Mouse (Mus musculus): ENCODE data around the gene Col19a1.
"Not testable (repeated sequence)": the region's sequence is repeated elsewhere in the genome, so short reads cannot be mapped to it uniquely, and the experiment has no call there.

Col19a1 gene

DNA sequence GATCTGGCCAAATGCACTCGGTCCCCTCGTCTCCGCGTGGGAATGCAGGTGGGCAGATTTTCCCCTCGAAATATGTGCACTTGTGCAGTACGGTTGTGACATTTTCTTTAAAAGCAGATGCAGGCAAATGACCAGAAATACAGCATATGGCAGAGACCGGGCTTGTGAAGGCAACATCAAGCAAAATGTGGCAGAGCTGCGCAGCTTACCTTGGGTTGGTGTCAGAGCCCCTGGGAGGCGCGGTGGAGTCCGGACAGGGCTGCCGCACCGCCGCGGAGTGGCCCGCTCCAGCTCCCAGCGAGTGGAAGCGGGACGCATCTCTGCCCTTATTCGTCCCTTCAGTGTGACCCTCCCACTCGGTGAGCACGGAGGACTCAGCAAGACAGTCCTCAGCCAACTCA lies at the start of gene Col19a1:
TSS of gene Col19a1 (minus strand) at position 332 of the 401 bp plus-strand sequence.
- DNase-seq (ENCODE audit: low read depth, low spot score): peak; percentile 1

DNA sequence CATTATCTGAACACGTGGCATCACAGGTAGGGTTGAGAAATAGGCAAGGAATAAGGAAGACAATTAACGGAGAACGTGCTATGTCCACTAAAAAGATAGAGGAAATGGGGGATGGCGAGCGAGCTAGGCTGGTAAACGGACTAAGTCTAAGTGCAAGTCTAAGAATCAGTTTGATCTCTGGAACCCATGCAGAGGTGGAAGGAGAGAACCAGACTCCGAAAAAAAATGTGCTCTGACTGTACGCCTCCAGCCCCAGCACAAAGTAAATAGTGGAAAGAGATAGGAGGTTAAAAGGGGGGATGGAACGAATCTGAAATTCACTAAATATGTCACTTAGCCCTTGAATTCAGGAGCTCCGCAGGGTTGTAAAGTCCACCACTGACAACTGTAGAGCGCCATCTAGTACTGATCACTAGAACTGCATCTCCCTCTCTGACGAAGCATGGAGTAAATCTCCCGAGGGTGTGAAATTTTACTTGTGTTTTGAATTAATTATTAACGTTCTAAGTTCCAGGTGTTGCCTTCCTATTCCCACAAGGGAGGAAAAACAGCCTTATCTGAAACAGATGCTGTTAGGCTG lies 46.4 kb upstream of the Col19a1 start:
- DNase-seq (ENCODE audit: low read depth, low spot score): no peak

DNA sequence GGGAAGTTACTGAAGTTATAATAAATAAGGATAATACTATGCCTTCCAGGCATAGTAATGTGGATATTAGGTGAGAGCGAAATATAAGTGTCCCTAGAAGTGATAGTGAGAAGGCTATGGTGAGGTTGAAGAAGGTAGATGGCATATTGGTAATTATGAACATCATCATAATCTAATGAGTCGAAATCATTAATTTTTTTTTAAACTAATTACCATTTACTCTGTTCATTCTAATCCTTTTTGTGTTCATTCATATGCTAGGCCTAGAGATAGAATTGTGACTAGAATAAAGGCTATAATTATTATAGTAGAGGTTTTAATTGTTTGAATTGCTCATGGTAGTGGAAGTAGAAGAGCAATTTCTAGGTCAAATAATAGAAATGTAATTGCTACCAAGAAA lies 25.3 kb upstream of the Col19a1 start:
- DNase-seq (ENCODE audit: low read depth, low spot score): not testable (repeated sequence)

DNA sequence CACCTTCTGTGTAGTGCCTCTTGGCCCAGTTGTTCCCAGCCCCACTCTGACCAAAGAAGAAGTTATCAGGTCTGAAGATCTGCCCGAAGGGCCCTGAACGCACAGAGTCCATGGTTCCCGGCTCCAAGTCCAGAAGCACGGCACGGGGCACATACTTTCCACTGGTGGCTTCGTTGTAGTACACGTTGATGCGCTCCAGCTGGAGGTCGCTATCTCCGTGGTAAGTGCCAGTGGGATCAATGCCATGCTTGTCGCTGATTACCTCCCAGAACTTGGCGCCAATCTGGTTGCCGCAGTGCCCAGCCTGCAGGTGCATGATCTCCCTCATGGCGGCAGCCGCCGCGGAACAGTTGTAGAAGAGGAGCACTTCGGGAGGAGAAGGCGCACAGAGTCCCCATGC lies 7.8 kb upstream of the Col19a1 start:
- no peak for DNase-seq (ENCODE audit: low read depth, low spot score)

DNA sequence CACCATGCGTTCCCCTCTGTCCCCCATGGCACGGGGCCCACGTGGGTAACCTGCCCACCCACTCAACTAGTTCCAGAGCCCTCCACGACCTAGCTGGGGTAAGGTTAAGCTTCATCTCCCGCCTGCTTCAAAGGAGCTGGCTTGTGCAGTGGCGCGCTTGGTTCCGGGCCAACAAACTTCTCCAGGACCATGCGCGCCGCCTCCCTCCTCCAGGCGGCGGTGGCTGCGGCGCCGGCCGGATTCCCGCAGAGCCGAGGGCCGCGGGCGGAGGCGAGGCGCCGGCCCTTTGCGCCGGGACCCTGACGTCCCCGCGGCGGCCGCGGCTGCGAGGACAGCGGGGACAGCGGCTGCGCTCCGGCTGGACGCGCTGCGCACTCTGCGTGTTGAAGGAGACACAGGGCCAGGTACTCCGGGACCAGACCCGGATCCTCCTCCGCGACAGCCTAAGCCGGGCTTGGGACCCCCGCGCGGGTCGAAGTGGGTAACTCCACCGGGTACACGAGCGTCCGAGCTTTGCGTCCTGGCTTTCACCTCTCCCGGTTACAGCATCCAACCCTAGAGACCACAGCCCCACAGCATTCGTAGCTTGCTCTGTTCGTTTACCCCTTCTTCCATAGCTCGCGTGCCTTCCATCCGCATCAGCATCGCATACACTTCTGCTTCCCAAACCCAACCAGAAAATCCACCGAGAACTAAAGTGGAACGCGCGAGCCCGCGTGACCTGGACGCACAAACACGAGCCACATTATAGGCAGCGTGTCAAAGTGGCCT lies 717 bp downstream of the Col19a1 start:
- DNase-seq (ENCODE audit: low read depth, low spot score): no peak

DNA sequence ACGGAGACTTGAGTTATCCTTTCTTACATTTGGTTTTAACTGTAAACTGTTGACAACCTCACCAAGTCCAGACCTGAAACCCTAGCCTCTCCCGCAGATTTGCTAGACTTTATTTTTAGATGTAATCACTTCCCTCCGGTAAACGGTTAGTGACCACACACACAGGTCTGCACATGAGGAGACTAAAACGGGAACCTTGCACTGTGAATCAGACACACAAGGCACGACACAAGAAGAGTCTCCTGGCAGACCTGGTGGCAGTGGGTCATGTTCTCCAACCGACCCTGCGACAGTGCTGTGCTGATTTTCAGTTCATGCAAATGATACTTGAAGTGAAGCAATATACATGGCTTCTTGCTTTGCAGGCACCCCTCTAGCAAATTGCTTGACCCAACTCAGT lies 14.7 kb downstream of the Col19a1 start:
- DNase-seq (ENCODE audit: low read depth, low spot score): no peak

DNA sequence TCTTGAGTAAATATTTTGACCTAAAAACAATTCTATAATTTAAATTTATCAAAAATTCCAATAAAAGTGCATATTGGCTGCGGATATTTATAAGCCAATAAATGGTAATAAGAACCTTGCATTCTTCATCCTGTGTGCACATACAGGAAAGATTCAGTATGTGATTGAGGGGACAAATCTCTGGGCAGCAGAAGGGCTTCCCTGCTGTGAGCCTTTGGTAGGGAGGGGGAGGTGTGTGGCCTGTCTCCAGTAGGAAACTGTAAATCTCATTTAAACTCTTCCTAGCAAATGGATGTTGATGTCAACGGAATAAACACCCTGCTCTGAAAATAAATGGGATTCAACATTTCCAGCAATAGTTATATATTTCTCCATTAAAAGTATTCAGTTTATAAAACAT lies 23.2 kb downstream of the Col19a1 start:
- no peak for DNase-seq (ENCODE audit: low read depth, low spot score)

DNA sequence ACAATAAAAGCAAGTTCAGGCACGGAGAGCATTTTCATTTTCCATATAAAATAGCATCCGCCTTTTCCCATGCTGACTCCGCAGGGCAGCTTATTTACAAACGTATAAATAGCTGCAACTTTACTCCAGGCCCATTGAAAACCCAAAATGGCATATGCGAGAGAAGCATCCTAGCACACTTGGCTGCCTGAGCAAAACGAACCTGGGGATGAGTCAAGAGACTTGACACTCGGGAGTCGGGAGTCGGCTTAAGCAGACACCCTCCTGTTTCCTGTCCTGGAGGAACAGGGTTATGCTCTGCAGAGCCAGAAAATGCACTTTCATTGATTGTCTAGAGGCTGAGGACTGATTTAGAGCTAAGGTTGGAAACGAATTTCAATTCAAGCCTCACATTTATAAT lies 29.3 kb downstream of the Col19a1 start:
- no peak for DNase-seq (ENCODE audit: low read depth, low spot score)

DNA sequence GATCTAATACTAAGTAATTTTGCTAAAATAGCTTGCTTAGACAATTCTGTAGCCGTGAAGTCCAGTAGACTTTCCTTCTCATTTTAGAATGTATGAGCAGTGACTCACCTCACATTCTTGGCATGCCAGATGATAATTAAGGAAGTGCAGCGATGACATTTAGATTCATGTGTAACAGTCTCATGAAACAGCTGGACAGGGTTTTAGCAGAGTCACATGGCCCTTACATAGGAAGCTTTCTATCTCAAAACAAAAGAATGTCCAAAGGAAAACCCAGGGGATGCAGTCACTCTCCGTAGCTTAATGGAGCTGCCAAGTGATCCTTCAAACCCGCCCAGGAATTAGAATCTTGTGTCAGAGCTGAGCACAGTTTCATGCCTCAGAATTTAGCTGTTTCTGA lies 33.8 kb downstream of the Col19a1 start:
- no peak for DNase-seq (ENCODE audit: low read depth, low spot score)

DNA sequence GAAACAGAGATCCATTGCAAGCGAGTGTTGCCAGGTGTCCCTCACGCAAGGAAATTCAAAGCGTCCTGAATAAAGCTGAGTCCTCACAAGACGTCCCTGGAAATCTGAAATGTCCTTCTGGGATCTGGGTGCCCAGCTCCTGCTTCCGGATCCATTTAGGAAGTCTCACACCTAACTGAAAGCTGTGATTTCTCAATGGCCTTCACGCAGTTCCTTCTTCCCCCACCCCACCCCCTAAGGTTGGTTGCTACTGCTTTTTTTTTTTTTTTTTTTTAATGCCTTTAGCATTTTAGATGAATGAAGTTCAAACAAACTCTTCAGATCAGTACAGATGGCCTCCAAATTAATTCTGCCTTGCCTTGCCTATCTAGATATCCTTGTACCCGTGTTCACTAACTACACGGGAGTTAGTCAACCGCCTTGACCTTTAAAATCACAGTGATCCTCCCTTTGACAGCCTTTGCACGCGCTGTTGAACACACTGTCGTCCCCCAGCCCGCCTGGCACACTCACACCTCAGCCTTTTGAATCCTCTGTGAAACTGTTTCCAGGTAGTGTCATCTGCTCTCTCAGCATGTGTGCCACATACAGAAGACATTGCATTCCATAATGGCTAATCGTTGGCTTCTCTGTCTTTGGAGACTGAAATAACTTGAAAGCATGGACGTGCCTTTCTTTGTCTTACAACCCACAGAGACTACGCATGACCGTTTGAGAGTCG lies 36.6 kb downstream of the Col19a1 start:
- no peak for DNase-seq (ENCODE audit: low read depth, low spot score)

DNA sequence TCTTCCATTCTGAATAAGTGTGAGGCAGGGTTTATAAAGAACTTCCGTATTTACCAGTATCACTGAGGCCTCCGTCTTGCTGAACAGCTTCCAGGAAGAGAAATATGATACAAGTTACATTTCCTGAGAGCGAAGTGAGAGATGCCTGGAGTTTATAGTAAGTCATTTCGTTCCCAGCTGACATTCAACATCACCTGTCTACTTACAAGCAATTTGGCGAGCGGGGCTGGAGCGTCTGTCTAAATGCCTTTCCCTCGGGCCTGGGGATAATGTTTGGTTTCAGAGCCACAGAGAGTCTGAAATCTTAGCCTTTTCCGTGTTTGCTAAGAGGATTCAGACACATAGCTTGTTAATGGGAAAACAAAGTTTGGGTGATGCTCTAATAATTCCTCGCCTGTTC lies 37.2 kb downstream of the Col19a1 start:
- DNase-seq (ENCODE audit: low read depth, low spot score): no peak

DNA sequence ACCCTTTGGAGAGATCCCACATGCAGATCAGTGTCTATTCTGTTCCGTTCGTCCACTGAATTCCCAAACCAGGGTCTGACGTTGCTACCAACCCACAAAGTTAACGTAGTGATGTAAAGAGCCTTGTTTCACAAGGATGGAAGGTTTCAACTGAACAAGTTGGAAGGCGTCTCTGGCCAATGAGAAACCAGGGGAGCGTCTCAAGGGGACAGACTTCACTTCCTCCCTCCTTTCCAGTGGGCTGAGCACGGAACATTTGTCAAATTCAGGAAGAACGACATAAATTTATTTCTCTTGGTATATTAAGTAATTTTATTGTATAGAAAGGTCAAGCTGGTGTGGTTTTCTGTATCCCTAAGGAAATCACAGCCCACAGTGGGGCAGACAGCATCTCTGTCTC lies 38.2 kb downstream of the Col19a1 start:
- no peak for DNase-seq (ENCODE audit: low read depth, low spot score)

DNA sequence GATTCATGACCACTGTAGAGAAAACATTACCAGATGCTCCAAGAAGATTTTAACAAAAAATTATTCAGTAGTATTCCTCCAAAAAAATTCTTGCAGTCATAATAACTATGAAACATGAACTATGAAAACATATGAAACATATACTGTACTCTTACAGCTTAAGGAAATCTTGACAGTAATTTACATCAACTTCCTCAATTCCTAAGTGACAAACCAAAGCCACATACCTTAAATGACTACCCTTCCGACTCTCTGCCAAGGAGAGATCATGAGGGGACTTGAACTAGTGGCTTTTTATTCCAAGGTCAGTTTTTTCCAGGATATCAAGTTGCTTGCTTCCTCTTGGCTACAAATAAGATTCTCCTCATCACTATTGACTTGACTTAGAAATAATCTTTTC lies 39.7 kb downstream of the Col19a1 start:
- DNase-seq (ENCODE audit: low read depth, low spot score): no peak

DNA sequence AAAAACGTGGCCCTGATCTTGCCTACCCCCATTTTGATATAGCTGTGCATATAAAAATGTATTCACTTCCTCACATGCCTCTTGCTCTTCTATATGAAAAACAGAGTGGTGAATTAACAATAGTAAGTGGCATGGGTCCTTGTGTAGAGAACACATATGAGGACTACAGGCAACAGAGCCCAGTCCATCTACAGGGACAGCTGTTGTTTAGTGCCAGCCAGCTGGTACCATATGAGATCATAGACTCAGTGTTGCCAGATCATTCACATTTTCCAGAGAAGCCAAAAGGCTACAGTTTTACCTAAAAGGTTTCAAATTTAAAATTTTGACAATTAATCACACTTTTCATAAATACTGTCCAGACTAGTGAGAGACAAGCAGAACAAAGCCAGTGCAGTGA lies 47.4 kb downstream of the Col19a1 start:
- DNase-seq (ENCODE audit: low read depth, low spot score): no peak

DNA sequence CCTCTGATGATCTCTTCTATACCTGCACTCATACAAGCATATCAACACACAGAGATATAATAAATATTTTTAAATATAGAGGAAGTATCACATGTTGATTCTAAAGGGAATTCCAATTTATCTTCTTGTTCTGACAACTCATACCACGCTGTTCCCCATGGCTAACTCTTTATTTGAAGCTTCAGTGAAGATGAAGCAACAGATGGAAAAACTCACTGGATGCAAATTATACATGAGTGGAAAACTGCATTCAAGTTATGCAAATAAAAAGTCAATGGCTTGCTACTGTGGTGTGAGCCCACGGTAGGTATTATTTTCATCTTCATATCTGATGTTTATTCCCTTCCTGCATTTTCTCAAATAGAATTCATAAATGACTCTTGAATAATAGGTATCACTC lies 60.1 kb downstream of the Col19a1 start:
- DNase-seq (ENCODE audit: low read depth, low spot score): no peak

DNA sequence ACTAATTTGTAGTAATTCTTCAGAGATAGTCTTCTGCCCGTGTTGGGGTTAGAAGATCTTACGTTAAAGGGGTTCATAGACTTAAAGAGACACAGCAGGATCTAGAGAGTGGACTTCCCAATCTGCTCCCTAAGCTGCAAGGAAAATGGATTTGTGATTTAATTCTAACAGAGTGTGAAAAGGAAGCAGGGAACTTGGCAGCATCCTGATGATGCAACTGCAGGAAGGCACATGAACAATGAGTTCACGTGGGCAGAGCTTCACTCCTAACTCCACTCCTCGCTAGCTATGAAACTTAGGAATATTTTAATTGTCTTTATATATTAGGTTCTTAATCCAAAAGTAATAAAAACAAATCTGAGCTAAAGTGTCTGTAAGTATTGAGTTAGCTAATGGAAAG lies 69.8 kb downstream of the Col19a1 start:
- DNase-seq (ENCODE audit: low read depth, low spot score): no peak

DNA sequence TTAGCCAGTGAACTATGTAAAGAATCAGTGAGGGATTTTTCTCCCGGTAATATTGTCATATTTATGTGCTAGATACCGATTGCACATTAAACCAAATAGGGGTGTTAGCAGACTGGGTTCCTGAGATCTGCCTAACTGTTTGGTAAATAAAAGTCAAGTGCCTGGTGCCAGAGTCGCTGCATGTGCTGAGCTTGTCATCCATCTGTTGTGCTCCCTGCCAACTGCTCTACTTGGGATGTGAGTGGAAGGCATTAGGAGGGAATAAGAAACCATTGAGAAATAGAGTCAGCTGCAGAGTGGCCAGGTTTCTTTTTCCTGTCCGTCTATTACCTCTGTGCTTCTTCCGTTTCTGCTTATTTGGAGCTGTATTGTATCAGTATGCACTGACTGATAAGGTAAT lies 71.9 kb downstream of the Col19a1 start:
- no peak for DNase-seq (ENCODE audit: low read depth, low spot score)

DNA sequence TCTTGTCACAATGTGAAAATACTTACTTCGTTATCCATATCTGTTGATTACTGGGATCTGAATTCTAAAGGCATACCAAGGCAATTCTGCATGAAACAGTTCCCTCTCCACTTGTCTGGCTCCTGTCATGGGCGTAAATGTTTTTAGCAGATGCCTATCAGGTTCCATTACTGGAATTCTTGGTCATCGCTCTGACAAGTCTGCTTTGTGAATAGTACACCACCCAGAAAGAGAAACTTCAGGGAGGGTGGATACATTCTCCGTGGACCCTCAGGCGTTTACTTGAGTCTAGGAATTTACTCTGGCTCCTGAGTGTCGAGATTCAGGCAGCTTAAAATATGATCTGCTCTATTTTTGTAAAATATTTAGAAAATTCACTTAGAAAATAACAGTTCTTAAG lies 75.7 kb downstream of the Col19a1 start:
- no peak for DNase-seq (ENCODE audit: low read depth, low spot score)

DNA sequence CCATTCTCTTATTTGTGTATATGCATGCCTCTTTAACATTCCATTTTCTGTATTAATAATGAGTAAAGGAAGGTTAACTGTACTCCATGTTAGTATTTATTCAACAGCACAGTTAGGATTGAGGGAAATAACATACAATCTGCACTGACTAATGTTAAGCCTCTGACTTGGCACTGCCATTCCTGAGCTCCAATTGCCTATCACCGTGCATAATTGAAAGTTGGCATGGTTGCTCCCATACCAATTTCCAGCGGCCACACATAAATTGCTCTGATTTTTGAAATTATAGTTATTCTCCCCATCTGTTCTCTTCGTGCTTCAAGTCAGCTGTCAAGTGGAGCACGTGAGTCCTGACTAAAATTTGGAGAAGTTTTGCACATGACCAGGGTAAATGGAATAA lies 91.9 kb downstream of the Col19a1 start:
- no peak for DNase-seq (ENCODE audit: low read depth, low spot score)

DNA sequence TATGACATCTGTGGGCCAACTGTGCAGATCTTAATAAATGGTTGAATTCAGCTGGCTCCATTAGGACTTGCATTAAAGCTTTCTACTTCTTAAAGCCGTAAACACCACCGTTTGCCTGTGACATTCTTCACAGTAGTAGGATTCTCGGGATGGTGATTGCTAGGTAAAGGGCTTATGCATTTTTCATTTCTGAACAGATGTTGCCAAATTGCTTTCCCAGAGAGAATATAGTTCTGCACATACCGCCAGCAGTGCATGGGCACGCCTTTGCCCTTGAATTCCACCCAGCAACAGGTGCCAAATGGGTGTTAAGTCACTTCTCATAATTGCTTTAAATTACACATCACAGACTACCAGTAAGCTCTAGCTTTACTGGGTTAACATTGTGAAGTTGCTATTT lies 103.1 kb downstream of the Col19a1 start:
- DNase-seq (ENCODE audit: low read depth, low spot score): no peak

DNA sequence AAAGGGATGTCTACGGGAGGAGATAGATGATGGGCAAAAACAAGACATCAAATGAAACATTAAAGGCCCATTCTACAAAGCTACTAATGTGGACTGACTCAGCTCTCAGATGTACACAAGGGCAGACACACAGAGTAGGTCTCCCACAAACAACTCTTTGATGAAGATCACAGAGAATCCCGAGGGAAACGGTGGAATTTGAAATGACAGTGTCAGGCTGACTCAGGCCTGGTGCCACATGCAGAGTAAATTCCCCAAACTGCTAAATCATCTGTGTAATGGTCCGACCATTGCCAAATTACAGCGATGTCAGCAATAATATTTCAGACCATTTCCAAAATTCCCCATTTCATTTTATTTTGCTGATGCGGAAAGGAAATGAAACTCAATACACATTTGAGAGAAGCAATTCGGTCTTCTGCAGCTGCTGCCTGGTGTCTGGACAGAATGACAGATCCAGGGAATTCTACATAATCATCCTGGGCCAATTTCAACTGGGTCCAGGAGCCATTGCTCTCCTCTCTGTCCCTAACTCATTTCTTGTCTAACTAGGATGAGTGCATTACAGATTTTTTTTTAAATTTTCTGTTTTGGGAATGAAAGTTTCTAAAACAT lies 116.1 kb downstream of the Col19a1 start:
- DNase-seq (ENCODE audit: low read depth, low spot score): no peak

DNA sequence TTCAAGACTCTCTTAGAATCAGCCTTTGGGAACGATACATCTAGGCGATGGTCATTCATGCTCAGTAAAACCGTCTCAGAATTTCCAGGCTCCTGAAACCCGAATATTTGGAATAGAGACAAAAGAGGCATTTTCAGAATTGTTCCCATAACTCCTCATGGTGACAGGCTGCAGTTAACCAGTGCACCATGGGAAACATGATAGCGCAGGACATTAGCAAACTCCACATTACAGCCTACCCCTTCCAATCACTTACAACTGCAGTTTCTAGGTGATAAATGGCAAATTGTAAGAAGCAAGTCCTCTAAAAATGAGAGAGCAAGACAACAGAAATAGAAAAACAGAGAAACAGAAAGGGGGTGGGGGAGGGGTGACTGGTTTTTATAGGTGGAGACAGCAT lies 116.6 kb downstream of the Col19a1 start:
- DNase-seq (ENCODE audit: low read depth, low spot score): no peak

Data from CD4-positive helper T cell, adult 2 months (primary cell).